Mouse (Mus musculus) midbrain, embryonic 15.5 days (tissue): ENCODE results near the gene Cmtm8. TPM values are rescaled to one million over a fixed set of nuclear protein-coding genes. Genes with fewer than 3 reads are reported as not detected.
A peak's percentile ranks its signal among the peaks of the same experiment; 100 is the strongest.

Experiments used
- ATAC-seq: fragments of 200-750 bp; cut with Nextera tagmentation; replicated peaks from 2 replicates; pipeline ENCODE4 v1.8.0; 2017; ENCODE audit warnings: moderate TSS enrichment
- H3K27ac ChIP-seq: fragments of 300-500 bp; sonication (generic); 2 replicates; pipeline ENCODE4 v1.5.1; 2015; ENCODE audit warnings: mild to moderate bottlenecking, inconsistent platforms
- H3K27me3 ChIP-seq: fragments of 300-500 bp; sonication (generic); replicated peaks from 2 replicates; pipeline ENCODE4 v1.6.1; 2015; ENCODE audit warnings: inconsistent platforms
- H3K36me3 ChIP-seq: fragments of 300-500 bp; sonication (generic); replicated peaks from 2 replicates; pipeline ENCODE4 v1.6.1; 2015; ENCODE audit warnings: inconsistent platforms
- H3K4me1 ChIP-seq: fragments of 300-500 bp; sonication (generic); 2 replicates; pipeline ENCODE4 v1.6.1; 2015; ENCODE audit warnings: inconsistent platforms
- H3K4me2 ChIP-seq: fragments of 300-500 bp; sonication (generic); 2 replicates; pipeline ENCODE4 v1.6.1; 2015; ENCODE audit warnings: inconsistent platforms, mild to moderate bottlenecking, moderate library complexity
- H3K4me3 ChIP-seq: fragments of 300-500 bp; sonication (generic); 2 replicates; pipeline ENCODE4 v1.5.1; 2015; ENCODE audit warnings: mild to moderate bottlenecking, inconsistent platforms
- H3K9ac ChIP-seq: fragments of 300-500 bp; sonication (generic); 2 replicates; pipeline ENCODE4 v1.6.1; 2015; ENCODE audit warnings: mild to moderate bottlenecking, inconsistent platforms
- H3K9me3 ChIP-seq: fragments of 300-500 bp; sonication (generic); 2 replicates; pipeline ENCODE4 v1.6.1; 2016; ENCODE audit warnings: inconsistent platforms
- WGBS: fragments of 180-500 bp; shearing (Covaris S2); methylation state at CpG from one replicate; pipeline ENCODE4 v1.1.7; 2015; ENCODE audit warnings: mixed read lengths; 5-methylcytosine and 5-hydroxymethylcytosine counted together
- polyA plus RNA-seq: library from polyadenylated mRNA; unstranded; fragments of >200 nt; fragmentation: Nextera tagmentation; extraction: Ambion mirVana; gene quantifications from 2 replicates; pipeline ENCODE4 v1.2.1, GENCODE M21; 2015

Gene Cmtm8
- polyA plus RNA-seq, 1 experiment from 2014 or later = 7.5 TPM

DNA sequence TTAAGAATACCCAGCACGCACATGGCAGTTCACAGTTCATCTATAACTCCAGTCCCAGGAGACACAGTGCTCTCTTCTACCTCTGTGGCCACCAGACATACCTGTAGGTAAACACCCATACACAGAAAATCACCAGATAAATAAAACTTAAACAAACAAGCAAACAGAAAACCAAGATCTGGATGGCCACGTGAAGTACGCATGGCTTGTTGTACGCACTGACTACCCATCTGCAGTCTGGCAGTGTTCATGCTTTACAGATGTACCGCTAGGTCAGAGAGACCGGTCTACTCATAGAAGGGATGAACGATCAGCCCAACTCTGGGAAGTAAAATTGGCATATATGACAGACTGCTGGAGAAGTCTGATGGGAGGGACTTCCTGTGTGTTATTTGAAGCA is 27.8 kb downstream of the Cmtm8 start:
- WGBS = 96% methylated on average over 7 of the region's 7 CpGs

DNA sequence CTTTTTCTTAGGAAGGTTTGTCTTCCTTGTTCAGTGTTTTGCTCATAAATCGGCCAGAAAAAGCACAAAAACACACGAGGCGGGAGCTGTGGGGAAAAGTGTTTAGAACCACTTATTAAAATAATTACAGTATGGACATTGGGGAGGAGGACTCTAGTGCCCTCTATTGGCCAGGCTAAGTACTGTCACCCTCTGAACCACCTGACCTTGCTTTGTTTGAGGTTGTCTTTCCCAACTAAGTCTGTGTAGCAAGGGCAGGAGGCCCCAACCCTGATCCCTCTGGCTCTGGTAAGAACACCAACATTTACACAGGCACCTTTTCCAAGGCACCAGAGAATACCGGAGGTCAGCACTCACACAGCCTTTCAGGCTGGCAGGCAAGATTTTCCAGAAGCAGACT is 28.6 kb downstream of the Cmtm8 start:
- no peak for ATAC-seq
- WGBS = 85% methylated on average over 4 of the region's 4 CpGs

More for the DNA sequence above, 27.8 kb downstream of the Cmtm8 start:
- Histone ChIP-seq H3K36me3 (no peaks in the 10 kb centered on the region), H3K9me3 (no peaks in the 10 kb centered on the region), H3K4me2 (no peak overlapping the region), H3K27ac (no peak overlapping the region), H3K27me3 (no peaks in the 10 kb centered on the region), H3K4me1 (no peaks in the 10 kb centered on the region), H3K4me3 (no peak overlapping the region), H3K9ac (no peak overlapping the region)
- ATAC-seq = no peak

DNA sequence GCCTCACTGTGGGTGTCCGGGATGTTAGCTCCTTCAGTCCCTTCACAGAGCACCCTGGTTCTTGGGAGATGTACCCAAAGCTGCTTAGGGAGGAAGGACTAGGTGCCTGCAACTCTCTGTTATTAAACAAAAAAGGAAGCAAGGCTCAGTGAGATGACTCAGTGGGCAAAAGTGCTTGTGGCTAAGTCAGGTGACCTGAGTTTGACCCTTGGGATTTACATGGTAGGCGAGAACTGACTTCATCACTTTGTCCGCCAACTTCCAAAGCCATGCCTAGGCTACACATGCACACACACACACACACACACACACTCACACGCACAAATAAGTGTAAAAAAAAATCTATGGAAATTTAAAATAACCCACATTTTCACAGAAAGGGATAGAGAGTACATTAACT is 32.0 kb downstream of the Cmtm8 start:
- WGBS = 92% methylated on average over 4 of the region's 4 CpGs
- ATAC-seq = no peak
- H3K9ac ChIP-seq = no peak overlapping the region
- no peaks in the 10 kb centered on the region for H3K27me3 ChIP-seq
- no peaks in the 10 kb centered on the region for H3K36me3 ChIP-seq
- H3K27ac ChIP-seq = no peak overlapping the region
- H3K4me3 ChIP-seq = no peak overlapping the region
- H3K9me3 ChIP-seq = no peaks in the 10 kb centered on the region
- H3K4me1 ChIP-seq = no peaks in the 10 kb centered on the region
- no peak overlapping the region for H3K4me2 ChIP-seq

More for the DNA sequence above, 28.6 kb downstream of the Cmtm8 start:
- H3K4me3 ChIP-seq = no peak overlapping the region
- H3K4me2 ChIP-seq = no peak overlapping the region
- no peak overlapping the region for H3K9ac ChIP-seq
- no peaks in the 10 kb centered on the region for H3K27me3 ChIP-seq
- H3K36me3 ChIP-seq = no peaks in the 10 kb centered on the region
- no peak overlapping the region for H3K27ac ChIP-seq
- no peaks in the 10 kb centered on the region for H3K4me1 ChIP-seq
- no peaks in the 10 kb centered on the region for H3K9me3 ChIP-seq

DNA sequence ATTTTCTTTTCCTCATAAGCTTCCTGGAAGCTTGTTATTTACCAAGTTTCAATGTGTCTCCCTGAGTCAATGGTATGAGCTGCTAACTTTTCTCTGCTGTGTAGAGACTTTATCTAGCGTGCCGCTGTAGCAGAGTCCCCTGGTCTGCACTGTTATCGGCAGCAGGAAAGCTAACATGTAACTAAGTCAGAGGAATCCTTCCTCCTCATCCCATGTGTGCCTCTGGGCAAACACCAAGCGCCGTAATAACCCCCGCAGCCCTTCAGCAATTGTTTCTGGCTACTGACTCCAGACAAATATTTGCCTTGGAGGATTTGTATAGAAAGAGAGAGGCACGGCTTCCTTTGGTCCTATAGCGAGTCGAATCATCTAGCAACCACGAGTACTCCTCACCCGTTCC is 33.1 kb downstream of the Cmtm8 start:
- Histone ChIP-seq H3K4me1 (no peaks in the 10 kb centered on the region), H3K36me3 (no peaks in the 10 kb centered on the region), H3K4me3 (no peak overlapping the region), H3K27me3 (no peaks in the 10 kb centered on the region), H3K9me3 (no peaks in the 10 kb centered on the region), H3K27ac (no peak overlapping the region), H3K9ac (no peak overlapping the region), H3K4me2 (no peak overlapping the region)
- WGBS = 82% methylated on average over 11 of the region's 11 CpGs
- ATAC-seq = no peak

DNA sequence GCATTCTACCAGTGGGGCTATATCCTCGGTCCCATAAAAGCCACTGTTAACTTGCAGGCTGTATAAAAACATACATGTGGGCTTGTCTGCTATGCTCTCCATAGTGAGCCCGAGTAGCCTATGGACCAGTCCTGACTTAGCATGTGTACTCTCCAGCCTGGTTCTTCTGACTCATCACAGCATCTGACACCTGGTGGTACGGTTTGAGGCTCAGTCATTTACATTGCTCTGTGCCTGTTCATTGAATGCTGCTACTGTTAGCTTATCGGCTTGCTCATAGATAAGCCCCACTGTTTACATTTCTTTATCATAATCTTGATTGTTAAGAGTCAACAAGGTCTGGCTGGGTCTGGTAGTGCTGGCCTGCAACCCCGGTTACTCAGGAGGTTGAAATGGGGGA is 35.3 kb downstream of the Cmtm8 start:
- 89% methylated on average over 5 of the region's 5 CpGs for WGBS

DNA sequence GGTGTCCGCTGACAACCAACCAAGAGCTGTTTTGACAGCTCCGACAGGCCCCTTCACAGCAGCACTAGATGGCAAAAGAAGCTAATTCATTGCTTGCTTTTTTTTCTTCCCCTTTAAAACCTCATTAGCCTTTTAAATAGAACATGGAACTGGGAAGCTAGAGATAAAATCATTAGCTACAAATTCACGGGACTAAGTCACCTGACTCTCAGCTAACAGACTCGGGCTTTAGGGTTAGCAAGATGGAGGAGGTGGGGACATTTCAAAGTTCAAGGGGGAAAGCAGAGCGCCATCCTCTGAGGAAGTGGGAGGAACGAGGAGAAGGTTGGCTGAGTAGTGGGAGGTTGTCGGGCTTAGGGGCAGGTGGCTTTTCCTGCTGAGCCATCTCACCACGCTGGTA is 36.7 kb downstream of the Cmtm8 start:
- no peak overlapping the region for H3K27ac ChIP-seq
- no peak overlapping the region for H3K9ac ChIP-seq
- no peaks in the 10 kb centered on the region for H3K27me3 ChIP-seq
- H3K9me3 ChIP-seq = no peaks in the 10 kb centered on the region
- ATAC-seq = no peak
- 63% methylated on average over 8 of the region's 8 CpGs for WGBS
- no peak overlapping the region for H3K4me2 ChIP-seq
- H3K4me1 ChIP-seq = no peaks in the 10 kb centered on the region
- no peak overlapping the region for H3K4me3 ChIP-seq
- no peaks in the 10 kb centered on the region for H3K36me3 ChIP-seq

More for the DNA sequence above, 35.3 kb downstream of the Cmtm8 start:
- ATAC-seq = no peak
- H3K9me3 ChIP-seq = no peaks in the 10 kb centered on the region
- no peaks in the 10 kb centered on the region for H3K27me3 ChIP-seq
- no peak overlapping the region for H3K27ac ChIP-seq
- no peak overlapping the region for H3K4me2 ChIP-seq
- H3K36me3 ChIP-seq = no peaks in the 10 kb centered on the region
- H3K4me1 ChIP-seq = no peaks in the 10 kb centered on the region
- no peak overlapping the region for H3K4me3 ChIP-seq
- no peak overlapping the region for H3K9ac ChIP-seq

DNA sequence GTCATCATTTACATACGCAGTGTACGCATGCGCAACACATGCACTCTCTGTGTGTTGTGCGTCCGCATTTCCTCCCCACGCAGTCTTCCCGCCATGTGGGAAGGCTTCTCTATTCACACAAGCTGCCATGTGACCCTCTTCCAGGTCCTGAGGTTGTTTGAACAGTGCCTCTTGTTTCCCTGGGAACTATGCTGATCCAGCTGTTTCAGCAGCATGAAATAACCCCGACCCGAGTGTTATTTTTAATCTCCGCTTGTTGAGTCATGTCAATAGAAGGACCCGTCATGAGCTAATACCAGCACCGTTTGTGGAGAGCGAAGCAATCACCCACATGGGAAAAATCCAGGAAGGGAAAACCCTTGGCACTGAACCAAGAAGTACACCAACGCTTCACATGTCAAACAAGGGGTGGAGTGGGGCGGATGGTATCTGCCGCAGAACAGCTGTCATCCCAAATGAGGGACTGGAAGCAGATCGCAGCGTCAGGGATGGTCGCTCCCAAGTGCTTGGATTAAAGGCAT is 38.7 kb downstream of the Cmtm8 start:
- H3K9me3 ChIP-seq = no peaks in the 10 kb centered on the region
- WGBS = 61% methylated on average over 19 of the region's 19 CpGs
- no peak for ATAC-seq
- no peak overlapping the region for H3K4me3 ChIP-seq
- H3K27ac ChIP-seq = no peak overlapping the region
- H3K27me3 ChIP-seq = no peaks in the 10 kb centered on the region
- H3K9ac ChIP-seq = no peak overlapping the region
- H3K36me3 ChIP-seq = no peaks in the 10 kb centered on the region
- no peak overlapping the region for H3K4me2 ChIP-seq
- 0 out of 2 replicates have a peak, but pooled peaks cover 2% of the 10 kb centered on the region for H3K4me1 ChIP-seq

DNA sequence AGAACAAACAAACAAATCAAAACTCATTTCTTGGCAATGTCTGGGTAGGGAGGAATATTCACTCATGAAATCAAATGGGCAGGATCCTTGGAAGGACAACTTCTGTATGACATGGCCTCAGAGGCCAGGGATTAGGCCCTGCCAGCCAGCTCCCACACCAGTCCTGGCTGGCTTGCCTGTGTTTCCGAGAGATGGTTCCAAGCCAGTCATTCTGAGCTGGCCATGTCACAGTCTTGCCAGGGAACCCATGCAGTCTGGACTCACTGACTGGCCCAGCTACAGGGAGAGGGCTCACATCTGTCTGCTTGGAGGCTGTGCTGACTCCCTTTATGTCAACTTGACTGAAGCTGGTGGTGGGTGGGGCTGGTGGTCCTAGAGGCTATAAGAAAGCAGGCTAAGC is 41.8 kb downstream of the Cmtm8 start:
- Histone ChIP-seq H3K9ac (no peak overlapping the region), H3K27me3 (no peaks in the 10 kb centered on the region), H3K4me1 (peaks cover 6% of the 10 kb centered on the region; the same call in 1 of the 2 replicates), H3K9me3 (no peaks in the 10 kb centered on the region), H3K27ac (no peak overlapping the region), H3K36me3 (no peaks in the 10 kb centered on the region), H3K4me2 (no peak overlapping the region), H3K4me3 (no peak overlapping the region)
- no peak for ATAC-seq
- 81% methylated on average over 1 of the region's 1 CpGs for WGBS

DNA sequence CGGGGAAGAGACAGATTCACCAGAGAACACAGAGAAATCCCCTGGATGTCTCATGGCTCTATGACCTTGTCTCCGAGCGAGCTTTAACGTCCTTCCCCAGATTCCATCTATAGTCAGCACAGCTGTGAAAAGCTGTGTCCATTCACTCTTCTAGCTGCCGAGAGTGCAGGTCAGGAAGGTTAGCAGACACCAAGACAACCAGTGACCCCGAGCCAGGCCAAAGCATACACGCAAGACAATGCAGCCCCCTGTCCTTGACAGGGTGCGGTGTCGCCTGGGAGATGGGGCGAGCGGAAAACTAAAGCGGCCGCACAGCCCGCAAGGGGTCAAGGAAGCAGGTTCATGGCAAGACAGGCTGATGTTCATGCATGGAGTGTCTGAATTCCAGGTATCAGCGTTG is 42.7 kb downstream of the Cmtm8 start:
- H3K9ac ChIP-seq = no peak overlapping the region
- WGBS = 33% methylated on average over 15 of the region's 15 CpGs
- no peak for ATAC-seq
- peaks cover 6% of the 10 kb centered on the region; the same call in 1 of the 2 replicates for H3K4me1 ChIP-seq
- no peak overlapping the region for H3K27ac ChIP-seq
- H3K9me3 ChIP-seq = no peaks in the 10 kb centered on the region
- no peak overlapping the region for H3K4me3 ChIP-seq
- no peaks in the 10 kb centered on the region for H3K27me3 ChIP-seq
- no peaks in the 10 kb centered on the region for H3K36me3 ChIP-seq
- H3K4me2 ChIP-seq = no peak overlapping the region

DNA sequence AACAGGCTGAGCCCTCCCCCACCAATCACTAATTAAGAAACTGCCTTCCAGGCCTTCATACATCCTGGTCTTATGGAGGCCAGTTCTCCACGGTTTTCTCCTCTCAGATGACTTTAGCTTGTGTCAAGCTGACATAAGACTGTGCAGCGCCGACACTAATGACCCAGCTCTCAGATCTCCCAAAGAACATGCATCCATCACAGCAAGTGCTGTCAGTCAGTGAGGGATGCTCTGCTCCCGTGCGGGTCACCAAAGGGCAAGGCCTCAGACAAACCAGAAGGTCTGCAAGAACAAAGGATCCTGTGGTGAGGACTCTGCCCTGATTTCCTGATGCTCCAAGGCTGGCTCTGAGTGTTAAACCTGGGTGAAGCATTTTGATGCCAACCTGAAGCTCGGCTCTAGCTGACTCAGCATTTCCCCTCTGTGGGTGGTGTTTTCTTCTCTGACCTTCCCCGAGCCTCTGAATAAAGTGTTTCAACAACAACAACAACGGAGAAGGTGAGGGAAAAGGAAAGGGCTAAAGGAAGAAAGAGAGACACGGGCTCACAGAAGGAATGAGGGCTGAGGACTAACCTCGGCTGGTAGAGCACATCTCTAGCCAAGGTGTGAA is 44.4 kb downstream of the Cmtm8 start:
- Histone ChIP-seq H3K9me3 (no peaks in the 10 kb centered on the region), H3K36me3 (no peaks in the 10 kb centered on the region), H3K27ac (no peak overlapping the region), H3K27me3 (no peaks in the 10 kb centered on the region), H3K4me3 (no peak overlapping the region), H3K9ac (no peak overlapping the region; the same call in 1 of the 2 replicates), H3K4me2 (no peak overlapping the region), H3K4me1 (peaks cover 6% of the 10 kb centered on the region; the same call in 1 of the 2 replicates)
- no peak for ATAC-seq
- 40% methylated on average over 10 of the region's 10 CpGs for WGBS

DNA sequence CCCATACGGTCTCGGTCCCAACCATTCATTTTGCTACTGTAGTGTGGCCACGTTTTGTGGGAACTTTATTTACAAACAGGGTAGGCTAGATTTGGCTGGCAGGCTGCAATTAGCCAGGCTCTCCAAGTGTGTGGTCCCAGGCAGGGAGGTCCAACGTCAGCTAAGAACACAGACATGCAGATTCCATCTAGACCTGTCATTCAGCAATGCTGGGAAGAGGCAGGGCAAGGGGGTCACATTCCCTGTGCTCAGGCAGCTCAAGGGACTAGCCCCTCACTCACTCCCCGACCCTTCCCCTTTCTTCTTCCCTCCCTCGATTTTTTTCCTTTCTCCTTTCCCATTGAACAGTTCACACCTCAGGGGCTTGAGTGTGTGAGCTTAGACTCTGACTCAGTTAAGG is 45.1 kb downstream of the Cmtm8 start:
- ATAC-seq = no peak
- no peak overlapping the region for H3K9ac ChIP-seq
- H3K27me3 ChIP-seq = no peaks in the 10 kb centered on the region
- no peak overlapping the region for H3K4me3 ChIP-seq
- H3K9me3 ChIP-seq = no peaks in the 10 kb centered on the region
- no peak overlapping the region for H3K27ac ChIP-seq
- no peak overlapping the region for H3K4me2 ChIP-seq
- 47% methylated on average over 6 of the region's 6 CpGs for WGBS
- peaks cover 6% of the 10 kb centered on the region; the same call in 1 of the 2 replicates for H3K4me1 ChIP-seq
- no peaks in the 10 kb centered on the region for H3K36me3 ChIP-seq

DNA sequence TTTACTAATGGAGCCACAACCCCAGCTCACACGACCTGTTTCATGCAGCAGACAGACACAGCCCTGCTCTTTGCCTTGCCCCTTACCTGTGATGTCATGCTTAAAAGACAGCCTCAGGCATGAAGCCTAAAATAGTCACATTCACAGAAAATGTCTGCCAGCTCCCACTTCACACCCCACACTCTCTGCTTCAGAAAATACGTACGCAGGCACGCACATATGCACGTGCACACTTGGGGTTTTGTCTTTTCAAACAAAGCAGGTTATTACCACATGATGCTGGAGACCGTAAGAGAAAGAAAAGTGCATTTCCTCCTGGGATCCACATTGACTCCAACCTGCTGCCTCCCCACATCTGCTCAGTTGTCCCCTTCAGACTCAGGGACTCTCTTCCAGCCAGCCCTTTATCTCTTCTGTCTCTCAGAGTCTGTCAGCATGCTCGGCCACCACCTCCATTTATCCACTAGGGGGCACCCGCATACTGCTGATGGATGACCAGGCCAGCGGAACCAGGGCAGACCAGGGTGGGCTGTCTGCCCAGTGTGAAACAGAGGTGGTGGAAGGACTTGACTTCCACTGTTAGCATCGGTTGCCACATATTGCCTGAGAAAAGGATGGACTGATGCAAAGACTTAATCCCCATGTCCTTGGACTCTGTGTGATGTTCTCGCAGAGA is 46.5 kb downstream of the Cmtm8 start:
- no peaks in the 10 kb centered on the region for H3K9me3 ChIP-seq
- 51% methylated on average over 11 of the region's 11 CpGs for WGBS
- no peaks in the 10 kb centered on the region for H3K36me3 ChIP-seq
- H3K4me1 ChIP-seq = peaks cover 6% of the 10 kb centered on the region; the same call in 1 of the 2 replicates
- no peak overlapping the region for H3K9ac ChIP-seq
- ATAC-seq = peak; percentile 83
- H3K4me2 ChIP-seq = no peak overlapping the region
- no peak overlapping the region for H3K27ac ChIP-seq
- H3K27me3 ChIP-seq = no peaks in the 10 kb centered on the region
- no peak overlapping the region for H3K4me3 ChIP-seq
